Mouse (Mus musculus): Measurements from ENCODE around the gene Trpc4. TPM values are rescaled to one million over a fixed set of nuclear protein-coding genes. Genes with fewer than 3 reads are reported as not detected.

The Trpc4 gene
- polyA plus RNA-seq, 1 experiment: not detected

- Histone ChIP-seq H3K4me2 (ENCODE audit: low read depth) (no peak overlapping the region), H3K27me3 (ENCODE audit: control insufficient read depth, insufficient read depth, insufficient read length) (no peaks in the 10 kb centered on the region), H3K79me2 (ENCODE audit: control insufficient read depth, insufficient read depth) (no peaks in the 10 kb centered on the region), H3ac (ENCODE audit: control insufficient read depth, insufficient read length) (no peak overlapping the region), H3K4me3 (no peak overlapping the region), H3K36me3 (ENCODE audit: control insufficient read depth, insufficient read depth) (no peaks in the 10 kb centered on the region)
- TF ChIP-seq POLR2A (IDR thresholded peaks at IDR 0.05; ENCODE audit: insufficient read length, low read depth): no peak
- TF ChIP-seq MAX (IDR thresholded peaks at IDR 0.05; ENCODE audit: low read depth): no peak
- no peak for TF ChIP-seq REST (IDR thresholded peaks at IDR 0.05; ENCODE audit: insufficient read depth, insufficient read length)
- no peak for TF ChIP-seq E2F4 (IDR thresholded peaks at IDR 0.05; ENCODE audit: insufficient read depth)
- no peak for TF ChIP-seq SRF (IDR thresholded peaks at IDR 0.05; ENCODE audit: control insufficient read depth, insufficient read length, low read depth)
- TF ChIP-seq POLR2AphosphoS2 (IDR thresholded peaks at IDR 0.05; ENCODE audit: insufficient read length, low read depth): no peak
- TF ChIP-seq MYOG (IDR thresholded peaks at IDR 0.05; ENCODE audit: control insufficient read depth in 1 of 3, insufficient read depth in 1 of 3, insufficient read length in 2 of 3, low read depth in 2 of 3): no peak
- TF ChIP-seq CEBPB (IDR thresholded peaks at IDR 0.05; ENCODE audit: insufficient read depth, poor library complexity, severe bottlenecking): no peak
- TF ChIP-seq TCF3 (IDR thresholded peaks at IDR 0.05; ENCODE audit: insufficient read length, low read depth): no peak
- no peak for TF ChIP-seq USF1 (IDR thresholded peaks at IDR 0.05; ENCODE audit: low read depth)
- no peak for TF ChIP-seq MYOD1 (IDR thresholded peaks at IDR 0.05; ENCODE audit: control insufficient read depth in 1 of 3, insufficient read length in 2 of 3, low read depth in 2 of 3)
- TF ChIP-seq TCF12 (IDR thresholded peaks at IDR 0.05; ENCODE audit: insufficient read depth, poor library complexity, severe bottlenecking): no peak
These were observed 35.3 kb downstream of the Trpc4 start for GRCm38 (mm10) chr3:54190932-54191668.

GRCm38 (mm10) chr3:54201231-54201630 lies 45.4 kb downstream of the Trpc4 start:
- no peak overlapping the region for H3K4me2 ChIP-seq (ENCODE audit: low read depth)
- H3ac ChIP-seq (ENCODE audit: control insufficient read depth, insufficient read length): no peak overlapping the region
- H3K79me2 ChIP-seq (ENCODE audit: control insufficient read depth, insufficient read depth): no peaks in the 10 kb centered on the region
- H3K27me3 ChIP-seq (ENCODE audit: control insufficient read depth, insufficient read depth, insufficient read length): no peaks in the 10 kb centered on the region
- H3K4me3 ChIP-seq: no peak overlapping the region
- H3K36me3 ChIP-seq (ENCODE audit: control insufficient read depth, insufficient read depth): no peaks in the 10 kb centered on the region
- TF ChIP-seq MYOD1 (IDR thresholded peaks at IDR 0.05; ENCODE audit: control insufficient read depth in 1 of 3, insufficient read length in 2 of 3, low read depth in 2 of 3) (no peak), REST (IDR thresholded peaks at IDR 0.05; ENCODE audit: insufficient read depth, insufficient read length) (no peak), CEBPB (IDR thresholded peaks at IDR 0.05; ENCODE audit: insufficient read depth, poor library complexity, severe bottlenecking) (no peak), E2F4 (IDR thresholded peaks at IDR 0.05; ENCODE audit: insufficient read depth) (no peak), SRF (IDR thresholded peaks at IDR 0.05; ENCODE audit: control insufficient read depth, insufficient read length, low read depth) (no peak), USF1 (IDR thresholded peaks at IDR 0.05; ENCODE audit: low read depth) (no peak), MAX (IDR thresholded peaks at IDR 0.05; ENCODE audit: low read depth) (no peak), TCF3 (IDR thresholded peaks at IDR 0.05; ENCODE audit: insufficient read length, low read depth) (no peak), POLR2A (IDR thresholded peaks at IDR 0.05; ENCODE audit: insufficient read length, low read depth) (no peak), MYOG (IDR thresholded peaks at IDR 0.05; ENCODE audit: control insufficient read depth in 1 of 3, insufficient read depth in 1 of 3, insufficient read length in 2 of 3, low read depth in 2 of 3) (no peak), POLR2AphosphoS2 (IDR thresholded peaks at IDR 0.05; ENCODE audit: insufficient read length, low read depth) (no peak), TCF12 (IDR thresholded peaks at IDR 0.05; ENCODE audit: insufficient read depth, poor library complexity, severe bottlenecking) (no peak)

DNA sequence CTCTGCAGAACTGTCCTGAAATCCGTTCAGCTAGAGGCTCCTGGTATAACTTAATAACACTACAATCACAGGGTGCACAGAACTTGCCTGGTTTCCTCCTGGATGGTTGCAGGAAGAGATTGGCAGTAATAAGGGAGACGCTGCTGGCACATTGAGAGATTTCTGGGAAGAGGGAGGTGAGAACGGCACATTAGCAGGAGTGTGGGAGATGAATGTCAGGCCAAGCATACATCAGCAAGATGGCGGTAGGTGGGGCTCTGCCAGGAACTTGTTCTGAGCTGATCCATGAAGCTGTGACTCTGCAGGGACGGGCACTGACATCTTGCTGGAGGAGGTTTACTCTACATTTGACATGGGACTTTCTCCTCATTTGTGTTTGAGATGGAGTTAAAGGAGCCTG lies 48.6 kb downstream of the Trpc4 start:
- Histone ChIP-seq H3ac (ENCODE audit: control insufficient read depth, insufficient read length) (no peak overlapping the region), H3K4me3 (no peak overlapping the region), H3K27me3 (ENCODE audit: control insufficient read depth, insufficient read depth, insufficient read length) (no peaks in the 10 kb centered on the region), H3K36me3 (ENCODE audit: control insufficient read depth, insufficient read depth) (no peaks in the 10 kb centered on the region), H3K79me2 (ENCODE audit: control insufficient read depth, insufficient read depth) (no peaks in the 10 kb centered on the region), H3K4me2 (ENCODE audit: low read depth) (no peak overlapping the region)
- TF ChIP-seq REST (IDR thresholded peaks at IDR 0.05; ENCODE audit: insufficient read depth, insufficient read length) (no peak), MYOG (IDR thresholded peaks at IDR 0.05; ENCODE audit: control insufficient read depth in 1 of 3, insufficient read depth in 1 of 3, insufficient read length in 2 of 3, low read depth in 2 of 3) (no peak), MYOD1 (IDR thresholded peaks at IDR 0.05; ENCODE audit: control insufficient read depth in 1 of 3, insufficient read length in 2 of 3, low read depth in 2 of 3) (no peak), E2F4 (IDR thresholded peaks at IDR 0.05; ENCODE audit: insufficient read depth) (no peak), USF1 (IDR thresholded peaks at IDR 0.05; ENCODE audit: low read depth) (no peak), MAX (IDR thresholded peaks at IDR 0.05; ENCODE audit: low read depth) (no peak), CEBPB (IDR thresholded peaks at IDR 0.05; ENCODE audit: insufficient read depth, poor library complexity, severe bottlenecking) (no peak), SRF (IDR thresholded peaks at IDR 0.05; ENCODE audit: control insufficient read depth, insufficient read length, low read depth) (no peak), TCF3 (IDR thresholded peaks at IDR 0.05; ENCODE audit: insufficient read length, low read depth) (no peak), POLR2A (IDR thresholded peaks at IDR 0.05; ENCODE audit: insufficient read length, low read depth) (no peak), POLR2AphosphoS2 (IDR thresholded peaks at IDR 0.05; ENCODE audit: insufficient read length, low read depth) (no peak), TCF12 (IDR thresholded peaks at IDR 0.05; ENCODE audit: insufficient read depth, poor library complexity, severe bottlenecking) (no peak)

- H3ac ChIP-seq (ENCODE audit: control insufficient read depth, insufficient read length): no peak overlapping the region
- no peaks in the 10 kb centered on the region for H3K79me2 ChIP-seq (ENCODE audit: control insufficient read depth, insufficient read depth)
- no peaks in the 10 kb centered on the region for H3K36me3 ChIP-seq (ENCODE audit: control insufficient read depth, insufficient read depth)
- no peak overlapping the region for H3K4me3 ChIP-seq
- no peak for TF ChIP-seq TCF3 (IDR thresholded peaks at IDR 0.05; ENCODE audit: insufficient read length, low read depth)
- no peak for TF ChIP-seq REST (IDR thresholded peaks at IDR 0.05; ENCODE audit: insufficient read depth, insufficient read length)
- no peaks in the 10 kb centered on the region for H3K27me3 ChIP-seq (ENCODE audit: control insufficient read depth, insufficient read depth, insufficient read length)
- no peak overlapping the region for H3K4me2 ChIP-seq (ENCODE audit: low read depth)
These were observed 54.3 kb downstream of the Trpc4 start for GRCm38 (mm10) chr3:54210112-54210511.

All from myocyte (in vitro differentiated cells).